Mouse (Mus musculus): Measurements from ENCODE around the gene Ccdc80.

Ccdc80 gene

DNA sequence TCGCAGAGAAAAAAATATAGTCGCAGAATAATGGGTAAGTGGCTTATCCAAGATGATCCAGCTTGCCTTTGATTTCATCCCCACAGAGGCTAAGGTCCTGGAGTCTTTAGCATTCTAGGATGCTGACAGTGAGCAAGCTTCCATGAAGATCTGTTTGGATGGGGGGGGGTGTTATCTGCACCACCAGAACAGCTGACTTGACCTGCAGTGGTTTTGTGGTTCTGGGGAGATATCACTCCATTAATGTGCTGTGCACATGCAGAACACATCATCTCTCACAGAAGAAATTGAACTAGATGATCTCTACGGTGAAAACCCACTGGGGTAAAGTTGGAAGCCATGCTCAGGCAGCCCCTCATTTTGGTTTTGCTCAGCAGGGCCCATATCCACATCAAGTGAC is 24.0 kb downstream of the Ccdc80 start:
- DNase-seq (ENCODE audit: low read depth, low spot score) = no peak

GRCm38 (mm10) chr16:45118760-45119159 is 25.6 kb downstream of the Ccdc80 start:
- DNase-seq (ENCODE audit: low read depth, low spot score) = no peak

DNA sequence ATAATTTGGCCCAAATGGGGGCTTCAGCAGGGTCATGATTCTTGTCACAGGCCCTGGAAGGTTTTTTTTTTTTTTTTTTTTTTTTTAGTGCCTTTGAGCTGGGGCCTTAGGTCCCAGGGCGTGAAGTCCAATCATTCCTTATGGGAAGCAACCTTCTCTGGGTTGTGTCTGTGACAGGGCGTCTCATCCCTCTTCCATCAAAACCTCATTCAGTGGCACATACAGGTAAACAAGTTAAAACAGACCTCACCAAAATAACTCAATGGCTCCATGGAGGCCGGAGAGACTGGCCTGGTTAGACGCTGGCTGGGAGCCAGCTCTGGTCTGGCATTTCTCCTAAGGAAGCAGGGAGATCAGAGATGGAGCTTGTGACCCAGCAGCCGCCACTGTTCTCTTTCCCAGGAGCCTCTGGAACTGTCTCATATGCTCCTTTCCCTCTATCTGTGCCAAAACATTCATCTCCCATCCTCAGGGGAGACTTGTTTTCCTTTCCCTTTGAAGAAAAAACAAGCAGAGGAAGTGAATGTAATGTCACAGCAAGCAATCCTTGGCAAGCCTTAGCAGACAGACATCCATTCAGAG is 27.7 kb downstream of the Ccdc80 start:
- DNase-seq (ENCODE audit: low read depth, low spot score) = peak; percentile 58

- peak; percentile 87 for DNase-seq (ENCODE audit: low read depth, low spot score)
Measured at GRCm38 (mm10) chr16:45122571-45122970, 29.4 kb downstream of the Ccdc80 start.

GRCm38 (mm10) chr16:45124230-45125203 is 31.3 kb downstream of the Ccdc80 start:
- DNase-seq (ENCODE audit: low read depth, low spot score) = peak; percentile 69

- DNase-seq (ENCODE audit: low read depth, low spot score) = no peak
Measured at GRCm38 (mm10) chr16:45127936-45128710, 34.9 kb downstream of the Ccdc80 start.

- peak; percentile 92 for DNase-seq (ENCODE audit: low read depth, low spot score)
Measured at GRCm38 (mm10) chr16:45141711-45142110, 48.5 kb downstream of the Ccdc80 start.

DNA sequence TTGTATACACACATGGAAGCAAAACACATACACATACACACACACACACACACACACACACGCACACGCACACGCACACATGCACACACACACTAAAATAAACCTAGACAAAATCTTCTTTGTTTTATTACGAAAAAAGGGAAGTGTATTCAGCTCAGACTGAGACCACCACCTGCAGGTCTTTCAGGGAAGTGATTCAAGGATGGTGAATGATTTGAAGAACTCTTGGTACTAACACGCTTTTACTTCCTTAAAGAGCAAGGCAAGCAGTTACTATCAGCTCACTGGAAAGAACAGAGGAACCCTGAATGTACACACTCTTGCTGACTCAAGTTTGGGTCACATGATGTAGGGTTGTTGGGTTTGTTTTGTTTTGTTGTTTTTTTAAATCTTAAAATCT is 49.4 kb downstream of the Ccdc80 start:
- peak; percentile 67 for DNase-seq (ENCODE audit: low read depth, low spot score)

GRCm38 (mm10) chr16:45145119-45145518 is 51.9 kb downstream of the Ccdc80 start:
- DNase-seq (ENCODE audit: low read depth, low spot score) = no peak

- DNase-seq (ENCODE audit: low read depth, low spot score) = no peak
Measured at GRCm38 (mm10) chr16:45148488-45149082, 55.4 kb downstream of the Ccdc80 start.

- DNase-seq (ENCODE audit: low read depth, low spot score) = no peak
Measured at GRCm38 (mm10) chr16:45154741-45155250, 61.6 kb downstream of the Ccdc80 start.

- DNase-seq (ENCODE audit: low read depth, low spot score) = peak; percentile 83
Measured at GRCm38 (mm10) chr16:45158136-45158521, 64.9 kb downstream of the Ccdc80 start.

GRCm38 (mm10) chr16:45158522-45159388 is 65.6 kb downstream of the Ccdc80 start, which contains the start of the genes Slc35a5 and Atg3:
Slc35a5 (minus strand) TSS chr16:45158706.
Atg3 (plus strand) TSS chr16:45158785.
- DNase-seq (ENCODE audit: low read depth, low spot score) = peak; percentile 98

- peak; percentile 71 for DNase-seq (ENCODE audit: low read depth, low spot score)
Measured at GRCm38 (mm10) chr16:45159389-45159716, 66.2 kb downstream of the Ccdc80 start.

All from 3T3-L1 (cell line).